Mouse (Mus musculus) cortical plate, adult 2 months (tissue): ENCODE measurements at regions not wholly inside any gene's neighbourhood (a gene's known extent, or its start where the extent isn't known, plus 50 kb on each side); places are given as distances from the start of the nearest gene placed in this dataset.
"Not testable (repeated sequence)": the region's sequence is repeated elsewhere in the genome, so short reads cannot be mapped to it uniquely, and the experiment has no call there.

ENCODE experiments used
- CTCF ChIP-seq: fragments of 200-500 bp; IDR thresholded peaks from 2 replicates; pipeline ENCODE4 v1.5.1; 2011; ENCODE audit warnings: mild to moderate bottlenecking, control low read depth, low read length; ENCODE audit not compliant: insufficient read depth; ENCODE audit errors: extremely low read depth
- POLR2A ChIP-seq: fragments of 200-500 bp; IDR thresholded peaks from 2 replicates; pipeline ENCODE4 v1.6.1; 2011; ENCODE audit warnings: mild to moderate bottlenecking, low read length, control low read depth; ENCODE audit not compliant: insufficient read depth; ENCODE audit errors: extremely low read depth

DNA sequence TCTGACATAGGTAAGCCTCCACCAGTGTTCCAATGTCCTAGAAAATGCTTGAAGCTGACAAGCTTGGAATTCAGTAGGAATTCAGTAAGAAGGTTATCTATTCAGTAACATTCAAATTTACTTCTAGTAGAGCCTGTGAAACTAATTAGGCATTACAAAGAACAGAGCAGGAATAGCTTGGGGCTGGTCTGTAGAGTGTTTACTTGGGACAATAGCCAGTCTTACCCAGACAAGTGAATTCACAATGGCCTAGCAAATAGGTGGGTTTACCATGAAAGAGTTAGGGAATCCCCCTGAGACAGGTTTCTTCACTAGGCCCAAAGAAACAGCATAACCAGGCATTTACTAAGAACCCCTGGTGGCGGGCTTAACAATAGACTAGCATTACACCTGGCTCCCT, 212.5 kb upstream of the Fbxl4 start:
- TF ChIP-seq CTCF, POLR2A: not testable (repeated sequence)
